Mouse (Mus musculus): Measurements from ENCODE around the gene Cnrip1.

The Cnrip1 gene

GRCm38 (mm10) chr11:17107359-17107758 lies 56.0 kb downstream of the Cnrip1 start:
- DNase-seq (ENCODE audit: low spot score): no peak

GRCm38 (mm10) chr11:17112419-17113090 lies 61.2 kb downstream of the Cnrip1 start:
- DNase-seq (ENCODE audit: low spot score): no peak

DNA sequence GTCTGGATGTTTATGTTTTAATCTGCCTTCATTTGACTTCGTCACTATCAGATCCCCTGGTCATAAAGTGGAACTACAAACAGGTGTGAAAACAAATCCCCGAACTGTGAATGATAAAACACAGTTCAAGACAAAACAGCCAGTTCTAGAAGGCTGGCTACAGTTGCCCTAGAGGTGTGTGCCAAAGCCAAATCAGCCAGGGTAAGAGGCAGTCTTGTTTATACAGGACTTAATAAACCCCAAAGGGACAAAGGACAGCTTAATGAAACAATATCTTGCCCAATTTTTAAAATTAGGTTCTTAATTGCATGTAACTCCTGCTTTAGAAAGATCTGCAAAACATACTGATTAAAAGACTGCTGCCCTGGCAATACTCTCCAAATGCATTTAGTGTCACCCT lies 75.0 kb downstream of the Cnrip1 start:
- no peak for DNase-seq (ENCODE audit: low spot score)
